16 mouse cellular contexts compared by ENCODE assay signal in the genomic region with DNA sequence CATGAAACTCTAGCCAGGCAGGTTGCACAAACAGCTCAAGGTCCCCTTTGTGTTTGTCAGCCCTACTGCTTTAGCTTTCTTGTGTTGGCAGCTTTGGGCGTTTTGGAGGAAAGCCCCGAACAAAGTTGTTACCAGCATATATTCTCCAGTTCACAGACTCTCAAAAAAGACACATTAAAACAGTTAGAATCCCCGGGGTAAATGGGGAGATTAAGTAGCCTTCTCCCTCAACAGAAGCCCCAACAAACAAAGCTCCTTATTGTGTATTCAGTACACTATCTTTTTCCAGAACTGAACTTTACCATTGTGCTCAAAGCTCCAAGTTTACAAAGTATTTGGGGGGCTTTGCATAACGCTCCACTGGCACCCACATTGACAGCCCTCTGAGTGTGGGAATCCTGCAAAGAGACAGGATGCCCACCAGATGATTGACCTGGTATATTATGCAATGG.
DNase-seq lines count a peak whose midpoint lies in the region; ATAC-seq lines count a peak whose summit lies in the region.
"Had no signal": no experiment of that assay in that cellular context is flagged by ENCODE, and none has a peak within 500 bp of the region (broad histone marks: within the 10 kb centered on the region; RNA-seq: fewer than 3 reads in every experiment).

No protein-coding gene starts in this region.

- no peak overlapping the region for H3K9ac ChIP-seq in forebrain, embryonic 13.5 days
- H3K9ac ChIP-seq in hindbrain, embryonic 16.5 days (ENCODE audit: low read depth, low read length): no peak overlapping the region
- no peak overlapping the region for H3K9ac ChIP-seq in neural tube, embryonic 12.5 days
- H3K9ac ChIP-seq: heart, embryonic 13.5 days; limb, embryonic 13.5 days; lung, embryonic 15.5 days had no signal

- intact Hi-C loops in heart, postnatal 25 days (cut with DNase I): no loop called here

- peak; percentile 75 for ATAC-seq in forebrain, embryonic 13.5 days
- ATAC-seq in hindbrain, embryonic 16.5 days: peak; percentile 74
- ATAC-seq in neural tube, embryonic 12.5 days (ENCODE audit: low FRiP score, low read depth): peak; percentile 71
- ATAC-seq: intestine, embryonic 16.5 days had no signal

- H3K36me3 ChIP-seq in forebrain, embryonic 13.5 days (ENCODE audit: poor library complexity, severe bottlenecking): no peaks in the 10 kb centered on the region
- no peaks in the 10 kb centered on the region for H3K36me3 ChIP-seq in hindbrain, embryonic 16.5 days (ENCODE audit: control insufficient read depth, insufficient read depth, low read length)
- H3K36me3 ChIP-seq in neural tube, embryonic 12.5 days: no peaks in the 10 kb centered on the region
- H3K36me3 ChIP-seq: heart, embryonic 13.5 days; limb, embryonic 13.5 days; lung, embryonic 15.5 days had no signal

- no peak overlapping the region for H3K27ac ChIP-seq in forebrain, embryonic 13.5 days
- H3K27ac ChIP-seq in hindbrain, embryonic 16.5 days (ENCODE audit: low read depth, low read length): no peak overlapping the region
- no peak overlapping the region for H3K27ac ChIP-seq in neural tube, embryonic 12.5 days
- H3K27ac ChIP-seq: heart, embryonic 13.5 days; limb, embryonic 13.5 days; lung, embryonic 15.5 days; stomach, postnatal 0 days had no signal

- DNase-seq in adrenal gland, adult 2 months: peak; percentile 28
- DNase-seq in adrenal gland, postnatal 25 days: no peak
- no peak for DNase-seq in heart, postnatal 25 days (ENCODE audit: low spot score)
- no peak for DNase-seq in layer of hippocampus, postnatal 36 days
- DNase-seq in testis, postnatal 10 days (ENCODE audit: low spot score): no peak
- DNase-seq: cerebellum, adult 18-20 months; gastrocnemius, postnatal 36 days; kidney, postnatal 4 days had no signal

- no peaks in the 10 kb centered on the region for H3K9me3 ChIP-seq in forebrain, embryonic 13.5 days (replicated peaks)
- no peaks in the 10 kb centered on the region for H3K9me3 ChIP-seq in hindbrain, embryonic 16.5 days (ENCODE audit: control insufficient read depth, low read length)
- no peaks in the 10 kb centered on the region for H3K9me3 ChIP-seq in neural tube, embryonic 12.5 days
- H3K9me3 ChIP-seq: heart, embryonic 13.5 days; limb, embryonic 13.5 days; lung, embryonic 15.5 days had no signal

- WGBS in forebrain, embryonic 13.5 days: 3% methylated on average over 4 of the region's 4 CpGs
- 24% methylated on average over 4 of the region's 4 CpGs for WGBS in hindbrain, embryonic 16.5 days
- 24% methylated on average over 4 of the region's 4 CpGs for WGBS in neural tube, embryonic 12.5 days

- no peak overlapping the region for H3K4me2 ChIP-seq in forebrain, embryonic 13.5 days
- no peak overlapping the region for H3K4me2 ChIP-seq in hindbrain, embryonic 16.5 days (ENCODE audit: low read length)
- H3K4me2 ChIP-seq in neural tube, embryonic 12.5 days (replicated peaks): no peak overlapping the region
- H3K4me2 ChIP-seq: heart, embryonic 13.5 days; limb, embryonic 13.5 days; lung, embryonic 15.5 days had no signal

- no peak overlapping the region for H3K4me3 ChIP-seq in forebrain, embryonic 13.5 days
- H3K4me3 ChIP-seq in hindbrain, embryonic 16.5 days (ENCODE audit: low read length): no peak overlapping the region
- H3K4me3 ChIP-seq in neural tube, embryonic 12.5 days: no peak overlapping the region
- H3K4me3 ChIP-seq: heart, embryonic 13.5 days; limb, embryonic 13.5 days; lung, embryonic 15.5 days had no signal

- H3K27me3 ChIP-seq in forebrain, embryonic 13.5 days: peaks cover 17% of the 10 kb centered on the region; the same call in 1 of the 2 replicates
- H3K27me3 ChIP-seq in hindbrain, embryonic 16.5 days (replicated peaks; ENCODE audit: control insufficient read depth, insufficient read depth, low read length): no peaks in the 10 kb centered on the region
- no peaks in the 10 kb centered on the region for H3K27me3 ChIP-seq in neural tube, embryonic 12.5 days (replicated peaks)
- H3K27me3 ChIP-seq: heart, embryonic 13.5 days; limb, embryonic 13.5 days; lung, embryonic 15.5 days had no signal

- H3K4me1 ChIP-seq in forebrain, embryonic 13.5 days: peaks cover 10% of the 10 kb centered on the region; the same call in 1 of the 2 replicates
- no peaks in the 10 kb centered on the region for H3K4me1 ChIP-seq in hindbrain, embryonic 16.5 days (ENCODE audit: control insufficient read depth, insufficient read depth, low read depth, low read length)
- no peaks in the 10 kb centered on the region; the same call in 1 of the 2 replicates for H3K4me1 ChIP-seq in neural tube, embryonic 12.5 days
- H3K4me1 ChIP-seq: heart, embryonic 13.5 days; limb, embryonic 13.5 days; lung, embryonic 15.5 days had no signal
